Mouse (Mus musculus) bone marrow, adult 2 months (tissue): ENCODE measurements around the gene Gm3045. TPM values are rescaled to one million over a fixed set of nuclear protein-coding genes. Genes with fewer than 3 reads are reported as not detected.

Experiments used
- H3K27ac ChIP-seq: fragments of 200-500 bp; 2 replicates; pipeline ENCODE4 v1.5.1; 2012; ENCODE audit warnings: low read depth, mild to moderate bottlenecking, control low read depth, inconsistent platforms, low read length; ENCODE audit not compliant: control insufficient read depth, poor library complexity, insufficient read depth
- H3K4me1 ChIP-seq: fragments of 200-500 bp; 2 replicates; pipeline ENCODE4 v1.6.1; 2011; ENCODE audit warnings: low read length; ENCODE audit not compliant: control insufficient read depth, insufficient read depth
- H3K4me3 ChIP-seq: fragments of 200-500 bp; replicated peaks from 2 replicates; pipeline ENCODE3; 2011; ENCODE audit warnings: mild to moderate bottlenecking, low read depth, low read length, control low read depth; ENCODE audit not compliant: control insufficient read depth
- CTCF ChIP-seq: fragments of 200-500 bp; IDR thresholded peaks from 2 replicates; pipeline ENCODE4 v1.5.1; 2011; ENCODE audit warnings: low read length, control low read depth; ENCODE audit not compliant: control insufficient read depth, insufficient read depth
- POLR2A ChIP-seq: fragments of 200-500 bp; IDR thresholded peaks from 2 replicates; pipeline ENCODE4 v1.6.1; 2011; ENCODE audit warnings: low read depth, mild to moderate bottlenecking, control low read depth, low read length, borderline replicate concordance; ENCODE audit not compliant: control insufficient read depth
- WGBS: fragments of 180-500 bp; shearing (Covaris S2); methylation state at CpG from one replicate; pipeline ENCODE4 v1.1.7; 2018; 5-methylcytosine and 5-hydroxymethylcytosine counted together
- polyA plus RNA-seq: library from polyadenylated mRNA; stranded (reverse); fragments of >200 nt; gene quantifications from 2 replicates; pipeline ENCODE4 v1.2.4, GENCODE M21; 2011; ENCODE audit warnings: low replicate concordance; ENCODE audit not compliant: missing spikeins, insufficient read depth, insufficient read length

Gene Gm3045
- polyA plus RNA-seq, 1 experiment, result not detected

- TF ChIP-seq POLR2A, result no peak
- TF ChIP-seq CTCF, result no peak
- WGBS, result 84% methylated on average over 8 of the region's 8 CpGs
- H3K4me1 ChIP-seq, result no peaks in the 10 kb centered on the region
- no peak overlapping the region for H3K27ac ChIP-seq
- H3K4me3 ChIP-seq, result no peak overlapping the region
Measured at GRCm38 (mm10) chr13:56403381-56404086, 22.9 kb upstream of the Gm3045 start.

GRCm38 (mm10) chr13:56404511-56405140 lies 21.8 kb upstream of the Gm3045 start:
- TF ChIP-seq CTCF, result no peak
- TF ChIP-seq POLR2A, result no peak
- WGBS, result 79% methylated on average over 6 of the region's 6 CpGs
- H3K4me3 ChIP-seq, result no peak overlapping the region
- no peak overlapping the region for H3K27ac ChIP-seq
- H3K4me1 ChIP-seq, result no peaks in the 10 kb centered on the region

DNA sequence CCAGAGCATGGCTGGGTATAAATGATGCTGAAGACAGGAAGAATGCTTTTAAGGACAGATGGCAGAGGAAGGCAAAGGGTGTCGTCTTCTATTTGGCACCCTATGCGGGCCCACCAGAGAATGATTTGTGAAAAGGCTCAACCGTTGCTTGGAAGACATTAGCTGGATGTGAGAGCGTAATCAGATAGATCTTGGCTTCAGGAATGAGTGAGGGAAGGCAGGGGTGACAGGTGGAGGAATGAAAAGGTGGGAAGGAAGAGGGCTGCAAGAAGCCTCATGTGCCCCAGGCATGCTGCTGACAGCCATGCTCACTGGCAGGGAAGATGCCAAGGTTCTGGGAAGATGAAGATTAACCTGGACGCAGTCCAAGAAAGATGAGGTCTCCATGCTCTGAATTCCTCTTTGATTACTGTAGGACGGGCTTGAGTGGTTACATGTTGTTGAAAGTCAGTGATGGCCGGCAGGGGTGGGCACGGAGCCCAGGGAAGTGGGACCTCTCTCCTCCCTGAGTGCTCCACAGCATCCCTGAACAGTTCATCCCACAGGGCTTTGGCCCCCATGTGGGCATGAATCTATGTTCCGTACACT lies 14.0 kb upstream of the Gm3045 start:
- 88% methylated on average over 9 of the region's 9 CpGs for WGBS
- no peak overlapping the region for H3K4me3 ChIP-seq
- TF ChIP-seq CTCF, result no peak
- TF ChIP-seq POLR2A, result no peak
- peaks cover 1% of the 10 kb centered on the region; the same call in 1 of the 2 replicates for H3K4me1 ChIP-seq
- H3K27ac ChIP-seq, result no peak overlapping the region

- Histone ChIP-seq H3K4me1 (no peaks in the 10 kb centered on the region), H3K27ac (no peak overlapping the region), H3K4me3 (no peak overlapping the region)
- TF ChIP-seq CTCF, result no peak
- no peak for TF ChIP-seq POLR2A
- WGBS, result 73% methylated on average over 13 of the region's 13 CpGs
Measured at GRCm38 (mm10) chr13:56418685-56419483, 7.5 kb upstream of the Gm3045 start.

GRCm38 (mm10) chr13:56419538-56419937 lies 6.9 kb upstream of the Gm3045 start:
- TF ChIP-seq POLR2A, result no peak
- no peak for TF ChIP-seq CTCF
- no peak overlapping the region for H3K4me3 ChIP-seq
- H3K27ac ChIP-seq, result no peak overlapping the region
- no peaks in the 10 kb centered on the region for H3K4me1 ChIP-seq
- 76% methylated on average over 6 of the region's 6 CpGs for WGBS

DNA sequence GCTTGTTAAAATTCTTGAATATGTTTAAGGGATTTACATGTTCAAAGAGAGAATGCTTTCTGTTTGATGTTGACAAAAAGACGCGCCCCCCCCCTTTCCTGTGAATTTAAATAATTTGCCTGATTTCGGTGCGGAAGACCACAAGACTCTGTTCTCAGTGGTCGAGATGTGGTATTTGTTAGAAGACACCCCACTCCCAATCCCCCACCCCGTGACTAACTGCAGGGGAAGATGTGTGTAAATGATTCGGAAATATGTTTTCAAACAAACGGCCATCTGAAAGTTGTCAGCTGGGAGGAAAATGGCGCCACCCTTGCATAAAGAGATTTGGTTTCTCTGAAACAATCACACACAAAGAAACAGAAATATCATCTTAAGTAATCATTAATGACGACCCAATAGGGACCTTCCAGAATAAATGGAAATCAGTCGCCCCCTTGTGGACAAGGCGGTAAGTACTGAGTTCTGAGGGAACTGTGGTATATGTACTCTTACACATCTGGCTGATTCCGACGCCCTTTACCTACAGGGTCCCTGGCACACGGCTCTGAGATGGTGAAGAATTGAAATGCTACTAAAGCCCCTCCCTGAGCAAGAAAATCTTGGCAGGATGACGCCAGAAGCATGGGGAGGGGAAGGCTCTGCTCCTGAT lies 4.2 kb upstream of the Gm3045 start:
- no peak for TF ChIP-seq POLR2A
- TF ChIP-seq CTCF, result no peak
- 26% methylated on average over 16 of the region's 16 CpGs for WGBS
- Histone ChIP-seq H3K27ac (no peak overlapping the region), H3K4me3 (no peak overlapping the region), H3K4me1 (no peaks in the 10 kb centered on the region)

DNA sequence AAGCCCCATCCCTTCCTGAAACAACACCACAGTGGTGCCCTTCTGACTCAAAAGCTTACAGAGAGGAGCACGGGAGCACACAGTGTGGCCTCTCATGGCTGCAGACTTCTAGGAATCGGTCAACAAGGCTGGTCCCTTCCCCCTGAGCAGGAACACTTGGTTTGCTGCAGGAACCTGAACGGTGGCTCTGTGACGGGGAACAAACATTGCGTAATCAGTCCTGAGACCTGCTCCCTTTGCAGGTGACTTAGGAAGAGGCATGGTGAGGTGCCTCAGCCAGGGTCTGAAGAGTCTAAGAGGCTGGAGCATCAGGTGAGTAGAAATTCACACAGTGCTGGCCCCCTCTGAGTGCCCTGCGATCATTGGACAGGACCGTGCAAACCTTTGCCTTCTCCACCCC lies 463 bp upstream of the Gm3045 start:
- H3K27ac ChIP-seq, result no peak overlapping the region
- TF ChIP-seq CTCF (no peak), POLR2A (no peak)

More for the DNA sequence above, 463 bp upstream of the Gm3045 start:
- WGBS, result 51% methylated on average over 7 of the region's 7 CpGs
- Histone ChIP-seq H3K4me1 (no peaks in the 10 kb centered on the region), H3K4me3 (no peak overlapping the region)
